Mouse (Mus musculus) hindbrain, embryonic 14.5 days (tissue): ENCODE measurements at regions not wholly inside any gene's neighbourhood (a gene's known extent, or its start where the extent isn't known, plus 50 kb on each side); places are given as distances from the start of the nearest gene placed in this dataset.

Experiments used
- ATAC-seq: fragments of 200-750 bp; cut with Nextera tagmentation; 2 replicates; pipeline ENCODE4 v1.8.0; 2017; ENCODE audit warnings: moderate number of reproducible peaks, mild to moderate bottlenecking, moderate TSS enrichment, moderate library complexity; ENCODE audit not compliant: low FRiP score
- DNase-seq: peaks from one replicate; pipeline ENCODE4 v3.0.0-alpha.2; 2015; ENCODE audit warnings: low spot score
- H3K27ac ChIP-seq: fragments of 300-500 bp; sonication (generic); 2 replicates; pipeline ENCODE4 v1.5.1; 2014; ENCODE audit warnings: mild to moderate bottlenecking, moderate library complexity
- H3K27me3 ChIP-seq: fragments of 300-500 bp; sonication (generic); 2 replicates; pipeline ENCODE4 v1.6.1; 2014; ENCODE audit warnings: mild to moderate bottlenecking, low read length, mixed read lengths; ENCODE audit not compliant: control insufficient read depth, insufficient read depth
- H3K36me3 ChIP-seq: fragments of 300-500 bp; sonication (generic); replicated peaks from 2 replicates; pipeline ENCODE4 v1.6.1; 2014; ENCODE audit not compliant: control insufficient read depth, insufficient read depth
- H3K4me1 ChIP-seq: fragments of 300-500 bp; sonication (generic); replicated peaks from 2 replicates; pipeline ENCODE4 v1.6.1; 2014; ENCODE audit warnings: antibody characterized with exemption, low read length, mixed read lengths; ENCODE audit not compliant: control insufficient read depth, insufficient read depth
- H3K4me2 ChIP-seq: fragments of 300-500 bp; sonication (generic); replicated peaks from 2 replicates; pipeline ENCODE4 v1.6.1; 2014; ENCODE audit warnings: mild to moderate bottlenecking, moderate library complexity
- H3K4me3 ChIP-seq: fragments of 300-500 bp; sonication (generic); replicated peaks from 2 replicates; pipeline ENCODE4 v1.5.1; 2014; ENCODE audit warnings: mild to moderate bottlenecking, low read length
- H3K9ac ChIP-seq: fragments of 300-500 bp; sonication (generic); 2 replicates; pipeline ENCODE4 v1.6.1; 2014
- H3K9me3 ChIP-seq: fragments of 300-500 bp; sonication (generic); 2 replicates; pipeline ENCODE4 v1.6.1; 2016; ENCODE audit warnings: low read length; ENCODE audit not compliant: control insufficient read depth
- WGBS: fragments of 180-500 bp; shearing (Covaris S2); extraction: QIAGEN DNeasy Blood & Tissue Kit; methylation state at CpG from one replicate; pipeline ENCODE4 v1.1.7; 2014; 5-methylcytosine and 5-hydroxymethylcytosine counted together

DNA sequence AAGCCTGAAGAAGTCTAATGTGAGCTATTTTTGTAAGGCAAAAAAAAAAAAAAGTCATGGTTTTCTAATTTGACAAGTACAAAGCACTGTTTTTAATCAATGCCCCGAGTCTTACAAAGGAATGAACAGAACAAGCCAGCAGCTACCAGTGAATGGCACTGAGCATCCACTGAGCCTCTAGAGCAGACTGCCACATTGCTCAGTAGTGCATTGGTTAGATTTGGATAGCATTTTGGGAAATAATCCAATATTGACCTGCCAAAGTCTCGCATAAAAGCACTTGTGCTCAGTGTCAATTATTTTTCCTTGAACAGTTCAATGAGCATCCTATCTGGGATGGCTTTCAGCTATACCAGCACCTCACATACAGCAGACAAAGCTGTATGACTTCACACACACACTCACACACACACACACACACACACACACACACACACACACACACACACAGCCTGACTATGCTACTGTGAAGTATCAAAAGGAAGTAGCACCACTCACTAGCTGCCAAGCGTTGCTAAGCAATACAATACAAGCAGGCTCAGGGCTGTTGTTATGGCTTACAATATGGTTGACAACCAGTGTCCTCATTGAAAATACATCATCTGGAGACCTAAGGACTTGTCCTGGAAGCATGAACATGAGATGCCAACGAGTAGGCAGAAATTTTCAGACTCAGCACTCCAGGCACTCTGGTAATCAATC is 717.8 kb downstream of the Bcl11a start:
- no peak overlapping the region for H3K4me2 ChIP-seq
- no peaks in the 10 kb centered on the region for H3K4me1 ChIP-seq
- no peaks in the 10 kb centered on the region for H3K27me3 ChIP-seq
- ATAC-seq = peak; percentile 88
- H3K9ac ChIP-seq = no peak overlapping the region
- 45% methylated on average over 4 of the region's 4 CpGs for WGBS
- H3K4me3 ChIP-seq = no peak overlapping the region
- H3K27ac ChIP-seq = no peak overlapping the region
- DNase-seq = no peak
- H3K9me3 ChIP-seq = no peaks in the 10 kb centered on the region
- no peaks in the 10 kb centered on the region for H3K36me3 ChIP-seq

- no peaks in the 10 kb centered on the region for H3K4me1 ChIP-seq
- DNase-seq (peak; percentile 19), ATAC-seq (0 out of 2 replicates have a peak, but pooled peaks have one; percentile 34)
- no peak overlapping the region for H3K4me3 ChIP-seq
- no peak overlapping the region for H3K9ac ChIP-seq
- no peak overlapping the region for H3K27ac ChIP-seq
- no peaks in the 10 kb centered on the region for H3K9me3 ChIP-seq
- H3K36me3 ChIP-seq = no peaks in the 10 kb centered on the region
- H3K4me2 ChIP-seq = no peak overlapping the region
- H3K27me3 ChIP-seq = no peaks in the 10 kb centered on the region
- 56% methylated on average over 8 of the region's 8 CpGs for WGBS
Observed at GRCm38 (mm10) chr11:24804623-24805023, 726.8 kb downstream of the Bcl11a start.

DNA sequence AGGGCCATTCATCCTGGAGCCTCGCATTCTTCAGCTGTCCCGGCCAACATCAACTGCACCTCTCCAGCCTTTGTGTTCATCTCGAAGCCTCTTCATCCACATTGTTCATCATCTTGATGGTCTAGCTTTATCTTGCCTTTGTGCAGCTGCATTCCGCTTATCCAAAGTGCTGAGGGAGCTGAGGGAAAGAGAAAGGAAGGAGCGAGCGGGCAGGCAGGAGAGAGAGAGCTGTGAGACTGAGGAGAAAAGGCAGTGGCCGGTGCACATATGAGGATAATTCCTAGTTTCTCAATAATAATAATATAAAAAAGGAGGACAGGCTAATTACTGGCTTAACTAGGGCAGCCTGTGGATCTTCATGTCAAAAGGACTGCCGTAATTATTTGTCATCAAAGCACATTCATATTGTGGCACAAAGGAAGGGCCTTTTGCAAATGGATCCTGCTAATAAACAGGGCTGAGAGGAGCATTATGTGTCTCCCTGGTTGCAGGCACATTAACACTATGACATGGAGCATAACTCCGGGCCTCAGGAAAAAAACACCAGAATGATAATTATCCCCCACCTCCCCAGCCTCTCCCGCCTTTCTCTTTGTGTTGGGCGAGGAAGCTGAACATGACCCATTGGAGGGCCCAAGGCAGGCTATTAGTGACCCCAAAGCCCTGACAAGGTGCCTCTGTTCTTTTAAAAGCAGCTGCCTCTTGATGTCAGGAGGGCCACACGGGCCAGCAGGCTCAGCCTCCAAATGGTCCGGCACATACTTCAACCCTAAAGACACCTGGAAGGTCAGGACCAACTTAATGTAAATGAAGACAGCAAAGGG is 751.9 kb downstream of the Bcl11a start:
- Histone ChIP-seq H3K27me3 (no peaks in the 10 kb centered on the region), H3K27ac (peak overlapping the region; percentile 39), H3K4me2 (0 out of 2 replicates have a peak overlapping the region, but pooled peaks have one; percentile 1), H3K9ac (0 out of 2 replicates have a peak overlapping the region, but pooled peaks have one; percentile 31), H3K36me3 (no peaks in the 10 kb centered on the region), H3K4me3 (no peak overlapping the region), H3K4me1 (0 out of 2 replicates have a peak, but pooled peaks cover 15% of the 10 kb centered on the region), H3K9me3 (no peaks in the 10 kb centered on the region)
- DNase-seq (no peak), ATAC-seq (peak; percentile 55; the same call in 1 of the 2 replicates)
- 24% methylated on average over 13 of the region's 13 CpGs for WGBS

DNA sequence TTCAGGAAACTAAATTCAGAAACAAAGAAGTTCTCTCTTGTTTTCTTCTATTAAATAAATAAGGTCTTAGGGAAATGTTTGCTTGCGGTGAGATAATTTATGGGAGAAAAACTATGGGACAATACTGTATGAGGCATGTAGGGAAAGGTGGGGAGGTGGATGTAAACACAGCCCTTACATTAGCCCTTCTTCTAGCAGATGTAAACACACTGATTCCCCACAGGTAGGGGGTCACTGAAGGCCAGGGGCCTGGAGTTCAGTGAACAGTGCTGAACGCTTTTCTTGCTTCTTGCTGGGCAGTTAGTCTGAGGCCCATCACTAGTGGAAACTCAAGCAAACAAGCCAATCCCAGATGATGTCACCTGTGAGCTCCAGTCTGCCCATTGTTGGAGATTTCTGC is 752.6 kb downstream of the Bcl11a start:
- ATAC-seq (no peak), DNase-seq (no peak)
- 64% methylated on average over 2 of the region's 2 CpGs for WGBS
- 0 out of 2 replicates have a peak, but pooled peaks cover 15% of the 10 kb centered on the region for H3K4me1 ChIP-seq
- H3K4me3 ChIP-seq = no peak overlapping the region
- H3K36me3 ChIP-seq = no peaks in the 10 kb centered on the region
- no peaks in the 10 kb centered on the region for H3K9me3 ChIP-seq
- no peak overlapping the region for H3K4me2 ChIP-seq
- no peaks in the 10 kb centered on the region for H3K27me3 ChIP-seq
- no peak overlapping the region for H3K27ac ChIP-seq
- no peak overlapping the region for H3K9ac ChIP-seq

DNA sequence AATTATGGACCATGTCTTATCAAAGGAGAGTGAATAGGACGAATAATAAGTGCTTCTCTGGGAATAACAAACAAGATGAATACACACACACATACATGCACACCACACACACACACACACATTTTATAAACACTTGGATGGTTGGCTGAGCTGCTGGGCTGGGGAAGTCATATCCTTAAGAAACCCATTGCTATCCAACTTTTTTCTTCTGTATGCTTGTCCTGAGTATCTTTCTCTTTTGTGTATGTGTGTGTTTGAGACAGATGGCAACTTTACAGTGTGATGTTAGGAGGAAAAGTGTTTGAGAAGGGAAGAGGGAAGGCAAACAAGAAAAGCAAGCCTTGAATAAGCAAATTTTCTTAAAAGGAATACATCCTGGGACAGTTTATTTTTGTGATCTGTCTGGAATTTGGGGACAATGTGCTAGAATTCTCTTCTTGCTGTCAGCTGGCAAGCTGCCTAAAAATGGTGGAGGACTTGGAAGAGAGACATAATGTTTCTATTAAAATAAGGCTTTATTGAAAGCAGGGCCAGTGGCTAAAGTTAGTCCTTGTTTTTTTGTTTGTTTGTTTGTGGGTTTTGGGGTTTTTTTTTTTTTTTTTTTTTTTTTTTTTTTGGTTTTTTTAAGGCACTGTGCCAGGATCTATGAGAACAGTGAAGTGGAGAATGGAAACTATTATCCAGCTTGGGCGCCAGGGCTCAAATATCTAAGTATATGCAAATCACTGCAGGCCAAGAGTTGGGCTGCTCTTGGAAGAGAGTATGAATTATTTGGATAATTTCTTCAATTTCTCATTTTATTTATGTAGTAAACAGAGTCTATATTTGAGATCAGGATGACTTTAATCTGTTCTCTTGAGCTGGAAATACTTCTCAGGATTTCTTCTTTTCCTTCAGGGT is 766.2 kb downstream of the Bcl11a start:
- Histone ChIP-seq H3K4me1 (no peaks in the 10 kb centered on the region), H3K9me3 (no peaks in the 10 kb centered on the region), H3K27me3 (no peaks in the 10 kb centered on the region), H3K4me3 (no peak overlapping the region), H3K4me2 (no peak overlapping the region), H3K9ac (no peak overlapping the region), H3K27ac (no peak overlapping the region), H3K36me3 (no peaks in the 10 kb centered on the region)
- 76% methylated on average over 2 of the region's 2 CpGs for WGBS
- DNase-seq (no peak), ATAC-seq (no peak)

DNA sequence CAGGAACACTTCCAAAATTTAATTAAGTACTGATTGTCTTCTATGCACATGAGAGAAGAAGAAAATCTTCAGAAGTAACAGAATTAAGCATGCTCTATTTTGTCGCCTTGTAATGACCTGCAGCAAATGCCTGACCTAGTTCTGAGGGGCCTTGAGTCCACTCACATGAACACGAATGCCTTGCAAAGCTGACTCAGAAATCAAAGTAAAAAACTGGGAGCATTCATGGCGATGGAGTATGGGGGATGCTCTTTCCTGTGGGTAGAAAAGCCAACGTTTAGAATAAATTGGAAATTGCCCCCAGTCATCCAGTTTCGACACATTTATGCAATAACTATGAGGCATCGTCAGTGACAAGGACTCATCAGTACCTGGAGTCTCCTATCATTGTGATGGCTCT is 779.1 kb downstream of the Bcl11a start:
- WGBS = 86% methylated on average over 6 of the region's 6 CpGs
- no peak for DNase-seq

DNA sequence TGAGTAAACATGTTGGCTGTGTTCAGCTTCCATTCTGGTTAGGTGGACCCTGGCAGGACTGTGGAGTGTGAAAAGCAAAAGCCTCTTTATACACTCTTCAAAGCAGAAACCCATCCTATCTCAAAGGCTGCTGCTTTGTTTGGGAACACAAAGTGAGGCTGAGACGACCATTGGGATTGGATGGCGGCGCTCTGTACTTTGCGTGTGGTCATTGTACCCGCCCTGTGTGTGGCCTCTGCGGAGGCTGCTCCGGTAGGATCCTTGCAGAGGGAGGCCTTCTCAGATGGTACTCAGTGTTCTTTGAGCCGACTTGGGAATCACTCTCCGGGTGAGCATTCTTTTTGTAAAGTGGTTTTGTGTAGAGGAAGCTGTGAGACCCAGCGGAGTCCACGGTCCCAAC is 786.8 kb downstream of the Bcl11a start:
- Histone ChIP-seq H3K4me3 (no peak overlapping the region), H3K4me2 (no peak overlapping the region), H3K27ac (no peak overlapping the region), H3K27me3 (no peaks in the 10 kb centered on the region), H3K9me3 (no peaks in the 10 kb centered on the region), H3K36me3 (no peaks in the 10 kb centered on the region), H3K4me1 (no peaks in the 10 kb centered on the region), H3K9ac (no peak overlapping the region)
- ATAC-seq = no peak
- 35% methylated on average over 11 of the region's 11 CpGs for WGBS
- no peak for DNase-seq

More for the DNA sequence above, 779.1 kb downstream of the Bcl11a start:
- H3K9me3 ChIP-seq = no peaks in the 10 kb centered on the region
- no peak overlapping the region for H3K27ac ChIP-seq
- no peaks in the 10 kb centered on the region for H3K27me3 ChIP-seq
- no peak overlapping the region for H3K4me3 ChIP-seq
- ATAC-seq = no peak
- no peaks in the 10 kb centered on the region for H3K36me3 ChIP-seq
- H3K9ac ChIP-seq = no peak overlapping the region
- H3K4me1 ChIP-seq = no peaks in the 10 kb centered on the region
- H3K4me2 ChIP-seq = no peak overlapping the region

DNA sequence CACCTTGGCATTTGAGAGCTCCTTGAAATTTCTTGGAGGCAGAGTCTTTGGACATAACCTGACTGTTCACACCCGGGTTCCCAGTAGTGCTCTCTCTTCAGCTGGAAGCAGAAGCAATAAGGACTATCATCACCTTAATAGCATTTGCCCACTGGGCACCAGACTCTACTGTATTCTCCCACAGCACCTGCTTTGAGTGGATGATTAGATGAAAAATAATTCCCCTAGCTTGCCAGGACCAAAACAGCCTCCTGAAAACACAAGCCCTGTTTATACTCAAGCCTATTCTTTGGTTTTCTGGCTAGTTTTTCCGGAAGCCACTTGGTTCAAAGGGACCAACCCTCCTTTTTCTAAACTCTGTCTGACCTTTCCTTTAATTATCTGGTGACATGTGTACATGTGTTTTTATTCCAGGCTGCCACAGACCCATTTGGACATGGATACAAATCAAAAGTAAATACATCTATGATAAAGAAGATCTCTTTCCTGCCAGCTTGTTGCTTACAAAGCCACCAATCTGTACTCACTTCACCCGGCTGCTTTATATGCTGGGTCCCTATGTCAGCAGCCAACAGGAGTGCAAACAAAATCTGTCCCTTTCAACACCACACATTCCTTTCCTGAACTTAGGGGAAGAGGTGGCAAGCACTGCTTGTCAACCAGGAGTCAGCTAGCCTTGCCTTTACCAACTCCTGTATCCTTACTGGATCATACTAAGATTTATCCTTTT is 787.4 kb downstream of the Bcl11a start:
- ATAC-seq (no peak), DNase-seq (no peak)
- Histone ChIP-seq H3K4me3 (no peak overlapping the region), H3K9ac (no peak overlapping the region), H3K4me1 (no peaks in the 10 kb centered on the region), H3K36me3 (no peaks in the 10 kb centered on the region), H3K27ac (no peak overlapping the region), H3K4me2 (no peak overlapping the region), H3K9me3 (no peaks in the 10 kb centered on the region), H3K27me3 (no peaks in the 10 kb centered on the region)
- WGBS = 71% methylated on average over 3 of the region's 3 CpGs
